Mouse (Mus musculus): ENCODE data around the gene Mdm2. TPM values are rescaled to one million over a fixed set of nuclear protein-coding genes. Genes with fewer than 3 reads are reported as not detected.

The Mdm2 gene
- total RNA-seq, 2 experiments from 2014 or later, result 54.9 to 56.8 TPM

DNA sequence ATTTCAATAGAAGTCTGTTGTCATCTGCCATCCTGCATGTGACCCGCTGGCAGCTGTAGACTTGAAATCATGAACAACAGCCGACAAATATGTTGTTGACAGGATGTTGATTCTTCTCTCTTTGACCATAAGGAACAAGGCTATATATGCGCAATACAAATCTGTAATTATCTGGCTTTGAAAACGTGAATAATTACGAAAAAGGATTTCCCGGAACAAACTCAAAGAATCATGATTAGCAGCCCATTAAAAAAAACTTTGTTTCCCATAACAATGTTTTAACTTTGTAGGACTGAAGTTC, 53.9 kb downstream of the Mdm2 start:
- DNase-seq, result no peak

DNA sequence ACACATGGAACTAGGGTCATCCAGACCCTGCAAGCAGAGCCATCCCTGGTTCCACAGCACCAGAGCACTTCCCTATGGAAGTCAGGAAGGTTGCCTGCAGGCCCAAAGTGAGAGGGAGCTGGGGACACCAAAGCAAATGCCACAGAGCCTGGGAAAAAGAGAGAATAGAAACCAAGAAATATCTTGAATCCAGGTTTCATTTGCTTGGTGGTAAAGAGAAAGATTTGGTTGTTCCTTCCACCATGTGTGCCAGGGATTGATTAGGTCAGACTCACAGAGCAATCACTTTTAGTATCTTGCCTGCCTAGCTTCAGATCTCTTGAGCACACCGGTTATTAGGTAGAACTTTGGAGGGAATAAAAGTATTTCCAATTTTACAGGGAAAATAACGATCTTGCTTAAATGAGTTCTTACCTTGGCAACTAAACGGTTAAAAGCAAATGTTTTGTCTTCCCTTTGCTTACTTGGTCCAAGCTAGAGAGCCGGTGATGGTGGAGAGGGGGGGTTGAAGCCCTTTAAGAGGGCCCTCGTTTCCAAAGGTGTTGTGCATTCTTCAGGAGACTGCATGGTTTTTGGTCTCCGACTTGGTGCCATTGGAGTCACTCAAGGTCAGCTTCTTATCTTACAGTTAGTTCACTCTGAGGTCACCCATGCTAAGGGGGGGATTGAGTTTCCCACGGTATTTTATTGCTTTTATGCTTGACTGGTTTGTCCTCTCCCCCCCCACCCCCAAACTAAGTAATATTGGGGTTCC, 54.5 kb downstream of the Mdm2 start:
- no peak for DNase-seq

DNA sequence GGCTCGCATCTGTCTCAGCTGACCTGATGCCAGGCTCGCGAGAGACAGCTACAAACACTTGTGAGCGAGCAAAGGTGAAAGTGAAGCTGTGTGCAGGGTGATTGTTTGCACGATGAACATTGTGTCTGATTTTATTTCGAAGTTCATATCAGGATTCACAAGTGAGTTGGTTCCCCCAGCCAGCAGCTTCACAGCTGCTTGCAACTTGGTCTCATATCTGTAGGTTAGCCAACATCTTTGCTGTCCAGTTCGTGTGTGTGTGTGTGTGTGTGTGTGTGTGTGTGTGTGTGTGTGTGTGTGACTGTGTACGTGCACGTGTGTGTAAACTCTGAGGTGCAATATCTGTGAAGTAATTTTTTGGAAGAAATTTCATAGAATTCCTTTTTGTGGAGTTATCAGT, 55.1 kb downstream of the Mdm2 start:
- no peak for DNase-seq

DNA sequence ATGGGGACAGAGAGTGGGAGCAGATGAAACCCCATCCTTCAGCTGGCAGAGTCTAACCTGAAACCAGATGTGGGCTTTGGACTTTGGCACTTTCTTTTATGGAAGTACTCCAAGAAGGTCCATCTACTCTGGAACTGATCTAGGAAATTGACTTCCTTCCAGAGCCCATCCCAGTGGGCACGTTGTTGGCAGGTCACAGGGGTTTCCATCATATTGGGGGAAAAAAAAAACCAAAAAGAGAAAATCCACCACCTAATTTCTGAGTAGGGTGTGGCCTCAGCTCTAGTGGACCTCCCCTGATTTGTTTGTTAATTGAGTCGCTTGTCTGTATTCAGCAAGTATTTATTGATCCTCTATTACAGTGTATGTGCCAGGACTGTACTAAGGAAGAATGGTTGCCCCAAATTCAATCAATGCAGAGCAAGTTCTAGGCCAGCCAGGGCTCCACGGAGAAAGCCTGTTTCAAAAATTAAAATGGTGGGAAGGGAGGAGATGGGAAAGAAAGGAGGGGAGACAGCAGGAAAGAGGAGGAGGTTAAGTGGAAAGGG, 55.9 kb downstream of the Mdm2 start:
- DNase-seq, result no peak

DNA sequence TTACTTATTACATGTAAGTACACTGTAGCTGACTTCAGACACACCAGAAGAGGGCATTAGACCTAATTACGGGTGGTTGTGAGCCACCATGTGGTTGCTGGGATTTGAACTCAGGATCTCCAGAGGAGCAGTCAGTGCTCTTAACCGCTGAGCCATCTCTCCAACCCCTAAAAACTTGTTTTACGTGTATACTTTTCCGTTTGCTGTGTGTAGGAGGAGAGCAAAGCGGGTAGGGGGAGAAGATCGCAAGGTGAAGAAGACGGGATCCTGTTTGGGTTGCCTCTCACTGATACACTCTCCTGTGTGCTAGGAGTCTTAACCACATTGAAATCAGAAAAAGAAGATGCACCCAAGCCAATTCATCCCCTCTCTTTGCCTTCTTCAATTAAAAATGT, 56.8 kb downstream of the Mdm2 start:
- no peak for DNase-seq

DNA sequence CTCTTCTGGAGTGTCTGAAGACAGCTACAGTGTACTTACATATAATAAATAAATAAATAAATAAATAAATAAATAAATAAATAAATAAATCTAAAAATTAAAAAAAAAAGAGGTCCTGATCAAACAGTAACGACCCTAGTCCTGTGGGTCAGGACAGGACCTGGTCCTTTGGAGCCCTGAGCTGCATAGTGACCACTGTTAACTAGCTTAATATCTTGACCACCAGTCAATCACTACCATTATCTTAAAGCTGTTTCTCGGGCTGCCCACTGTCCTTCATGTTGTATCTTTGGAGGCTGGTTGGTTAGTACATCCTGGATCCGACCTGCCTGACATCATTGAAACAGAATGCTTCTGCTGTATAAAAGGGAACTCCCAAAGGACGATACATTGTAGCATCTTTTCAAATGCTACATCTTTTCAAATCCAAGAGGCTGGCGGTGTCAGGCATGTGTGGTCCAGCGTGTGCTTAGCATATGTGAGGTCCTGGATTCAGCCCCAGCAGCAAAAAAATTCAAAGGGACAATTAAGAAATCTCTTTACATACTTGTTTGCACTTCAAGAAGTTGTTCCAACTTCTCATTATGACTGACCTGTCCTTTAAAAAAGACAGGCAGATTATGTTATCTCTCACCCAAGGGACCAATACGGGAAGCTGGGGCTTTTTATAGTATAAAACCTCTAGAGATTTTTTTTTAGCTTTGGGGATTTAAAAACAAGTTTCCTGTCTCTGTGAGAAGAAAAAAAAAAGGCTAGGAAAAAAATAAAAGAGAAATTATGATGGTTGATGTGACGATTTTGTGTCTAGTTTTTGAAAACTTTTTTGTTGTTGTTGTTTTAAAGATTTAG, 57.4 kb downstream of the Mdm2 start:
- DNase-seq, result no peak

DNA sequence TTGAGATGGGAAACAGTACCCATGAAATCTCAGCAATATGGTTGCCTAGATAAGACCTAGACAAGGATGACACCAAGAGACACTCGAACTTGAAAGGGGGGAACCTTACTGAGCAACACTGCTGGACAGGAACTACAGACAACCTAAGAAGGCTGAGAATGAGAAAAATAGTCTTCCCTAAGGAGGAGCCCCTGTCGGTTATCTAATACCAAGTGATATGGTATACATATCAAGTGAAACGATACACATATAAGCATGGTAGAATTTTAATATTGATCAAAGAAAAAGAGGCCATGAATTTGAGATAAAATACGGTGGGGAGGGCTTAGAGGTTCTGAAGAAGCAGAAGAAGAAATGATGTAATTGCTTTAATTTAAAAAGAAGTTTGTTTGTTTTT, 58.2 kb downstream of the Mdm2 start:
- DNase-seq, result no peak

DNA sequence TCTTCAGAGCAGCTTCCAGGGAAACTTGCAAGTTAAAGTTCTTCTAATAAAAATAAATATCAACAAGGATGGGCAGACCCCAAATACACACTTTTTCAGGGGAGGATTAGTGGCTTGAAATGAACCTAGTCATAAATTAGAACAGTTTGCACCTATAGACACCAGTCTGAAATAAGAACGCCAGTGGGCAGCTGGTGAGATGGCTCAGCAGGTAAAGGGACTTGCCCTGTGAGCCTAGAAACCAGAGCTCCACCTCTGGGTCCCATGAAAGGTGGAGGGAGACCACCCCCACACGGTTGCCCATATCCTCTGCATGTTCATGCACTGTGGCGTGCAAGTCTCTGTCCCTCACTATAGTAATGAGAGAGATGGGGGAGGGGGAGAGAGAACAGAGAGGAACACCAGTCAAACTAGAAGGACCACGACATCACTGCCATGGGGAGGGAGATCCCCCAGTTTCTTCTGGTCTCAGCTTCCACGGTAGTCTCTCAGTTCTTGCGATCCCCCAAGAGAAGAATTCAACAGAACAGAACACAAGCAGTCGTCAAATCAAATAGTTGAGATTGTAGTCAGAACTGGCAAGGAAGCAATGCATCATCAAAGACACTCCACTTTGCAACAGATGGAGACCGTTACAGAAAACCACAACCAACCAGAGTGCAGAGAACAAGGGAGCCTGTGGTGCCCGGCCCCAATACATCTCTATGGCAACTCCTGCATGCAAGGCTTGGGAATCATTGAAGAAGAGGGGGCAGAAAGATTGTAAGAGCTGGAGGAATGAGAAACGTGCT, 58.8 kb downstream of the Mdm2 start:
- DNase-seq, result no peak

DNA sequence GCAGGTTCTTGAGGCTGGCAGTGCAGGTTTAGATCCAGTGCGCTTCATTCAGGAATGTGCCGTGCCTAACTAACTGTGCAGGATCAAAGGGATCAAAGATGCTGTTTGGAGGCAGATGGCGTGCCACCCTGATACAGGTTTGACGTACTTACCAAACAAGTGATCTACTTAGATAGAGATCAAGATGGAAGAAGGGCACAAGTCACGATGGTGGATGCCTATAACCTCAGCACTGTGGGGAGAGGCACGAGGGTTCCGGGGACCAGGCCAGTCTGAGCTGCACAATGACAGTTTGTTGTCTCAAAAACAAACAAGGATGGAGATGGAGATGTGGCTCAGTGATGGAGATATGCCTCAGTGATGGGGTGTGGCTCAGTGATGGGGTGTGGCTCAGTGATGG, 59.8 kb downstream of the Mdm2 start:
- no peak for DNase-seq

DNA sequence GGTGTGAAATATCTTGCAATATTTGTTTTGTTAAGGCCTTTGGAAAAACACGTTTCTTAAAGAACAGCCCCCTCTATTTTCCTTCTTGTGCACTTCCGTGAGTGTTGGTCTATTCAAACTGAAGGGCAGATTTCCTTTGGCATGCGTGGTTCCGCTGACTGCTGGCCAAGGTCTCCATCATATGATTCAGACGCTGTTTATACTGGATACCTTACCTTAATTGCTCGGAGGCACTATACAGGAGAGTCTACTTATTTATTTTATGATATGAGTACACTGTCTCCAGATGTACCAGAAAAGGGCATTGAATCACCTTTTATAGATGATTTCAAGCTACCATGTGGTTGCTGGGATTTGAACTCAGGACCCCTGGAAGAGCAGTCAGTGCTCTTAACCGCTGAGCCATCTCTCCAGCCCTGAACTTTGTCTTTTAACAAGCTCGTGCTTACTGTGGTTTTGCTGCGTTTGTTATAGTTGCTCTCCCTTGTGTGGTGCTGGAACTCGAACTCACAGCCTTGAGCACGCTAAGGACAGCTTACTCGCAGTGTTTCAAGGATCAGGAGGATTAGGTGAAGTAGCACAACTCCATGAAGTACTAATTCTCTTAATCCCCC, 60.4 kb downstream of the Mdm2 start:
- no peak for DNase-seq

DNA sequence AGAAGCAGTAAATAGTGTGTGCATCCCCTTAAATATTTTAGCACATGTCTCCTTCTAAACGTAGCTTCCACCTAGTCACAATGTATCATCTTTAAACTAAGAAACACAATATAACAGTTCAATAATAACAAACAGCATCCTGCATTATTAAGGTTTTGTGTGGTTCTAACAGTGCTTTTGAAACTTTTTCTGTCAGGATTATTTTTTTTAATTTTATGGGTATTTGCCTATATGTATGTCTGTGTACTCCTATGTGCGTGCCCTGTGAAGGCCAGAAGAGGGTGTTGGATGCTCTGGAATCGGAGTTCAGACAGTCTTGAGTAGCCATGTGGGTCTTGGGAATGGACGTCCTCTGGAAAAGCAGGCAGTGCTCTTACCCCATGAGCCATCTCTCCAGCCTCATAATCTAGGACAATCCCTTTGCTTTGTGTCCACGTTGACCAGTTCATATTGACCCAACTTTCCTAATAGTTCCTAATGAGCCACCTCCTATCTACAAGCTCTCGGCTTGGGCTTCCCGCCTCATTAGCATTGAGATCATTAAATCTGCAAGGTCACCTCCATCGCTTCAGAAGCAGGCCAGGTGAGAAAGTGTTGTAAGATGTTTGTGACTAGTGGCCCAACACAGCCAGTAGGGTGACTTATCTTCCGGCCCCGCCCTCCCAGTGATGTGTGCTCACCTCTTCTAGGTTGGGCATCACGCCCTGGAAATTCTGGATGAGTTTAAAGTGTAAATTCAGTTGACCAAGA, 61.1 kb downstream of the Mdm2 start:
- no peak for DNase-seq

DNA sequence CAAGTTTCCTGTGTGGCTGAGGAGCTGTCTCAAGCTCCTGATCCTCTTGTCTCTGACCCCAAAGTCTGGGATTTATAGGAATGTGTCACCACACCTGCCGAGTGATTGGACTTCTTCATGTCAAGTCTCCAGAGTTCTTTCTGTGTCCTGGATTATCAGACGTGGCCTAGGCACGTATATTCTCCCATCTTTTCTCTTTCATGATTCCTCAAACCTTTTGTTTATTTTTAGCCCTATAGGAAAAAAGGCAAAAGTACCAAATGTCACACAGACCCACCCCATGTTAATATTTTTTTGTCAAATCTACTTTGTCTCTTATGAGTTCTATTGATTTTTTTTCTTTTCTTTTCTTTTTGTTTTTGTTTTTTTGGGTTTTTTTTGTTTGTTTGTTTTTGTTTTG, 61.9 kb downstream of the Mdm2 start:
- DNase-seq, result no peak

DNA sequence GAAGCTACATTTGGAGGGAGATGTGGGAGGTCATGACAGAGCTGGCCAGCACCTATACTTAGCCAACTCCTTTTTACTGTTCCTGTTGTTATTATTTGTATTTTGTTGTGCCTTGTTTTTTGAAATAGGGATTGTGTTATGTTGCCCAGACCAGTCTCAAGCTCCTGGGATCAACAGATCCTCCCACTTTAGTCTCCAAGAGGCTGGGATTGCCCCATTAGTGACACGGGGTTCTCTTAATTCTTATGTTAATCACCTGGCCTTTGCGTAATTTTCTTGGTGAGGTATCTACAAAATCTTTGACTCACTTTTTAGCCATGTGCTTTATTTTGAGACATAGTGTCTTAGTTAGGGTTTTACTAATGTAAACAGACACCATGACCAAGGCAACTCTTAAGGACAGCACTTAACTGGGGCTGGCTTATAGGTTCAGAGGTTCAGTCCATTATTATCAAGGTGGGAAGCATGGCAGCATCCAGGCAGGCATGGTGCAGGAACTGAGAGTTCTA, 62.5 kb downstream of the Mdm2 start:
- no peak for DNase-seq

DNA sequence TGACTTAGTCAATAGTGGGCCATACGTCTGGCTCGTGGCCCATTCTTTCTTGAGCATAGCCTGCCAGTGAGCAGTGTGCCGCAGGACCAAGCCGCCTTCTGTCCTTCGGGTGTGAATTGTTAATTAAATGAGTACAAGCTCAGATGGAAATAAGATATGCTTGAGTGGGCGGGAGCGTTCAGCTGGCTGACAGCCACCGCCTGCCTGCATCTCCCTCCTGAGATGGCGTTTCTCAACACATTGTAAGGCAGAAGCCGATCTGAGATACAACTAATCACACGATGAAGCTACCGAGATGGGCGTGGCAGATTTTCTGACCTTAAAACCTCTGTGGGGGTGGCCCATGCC, 63.4 kb downstream of the Mdm2 start:
- no peak for DNase-seq

DNA sequence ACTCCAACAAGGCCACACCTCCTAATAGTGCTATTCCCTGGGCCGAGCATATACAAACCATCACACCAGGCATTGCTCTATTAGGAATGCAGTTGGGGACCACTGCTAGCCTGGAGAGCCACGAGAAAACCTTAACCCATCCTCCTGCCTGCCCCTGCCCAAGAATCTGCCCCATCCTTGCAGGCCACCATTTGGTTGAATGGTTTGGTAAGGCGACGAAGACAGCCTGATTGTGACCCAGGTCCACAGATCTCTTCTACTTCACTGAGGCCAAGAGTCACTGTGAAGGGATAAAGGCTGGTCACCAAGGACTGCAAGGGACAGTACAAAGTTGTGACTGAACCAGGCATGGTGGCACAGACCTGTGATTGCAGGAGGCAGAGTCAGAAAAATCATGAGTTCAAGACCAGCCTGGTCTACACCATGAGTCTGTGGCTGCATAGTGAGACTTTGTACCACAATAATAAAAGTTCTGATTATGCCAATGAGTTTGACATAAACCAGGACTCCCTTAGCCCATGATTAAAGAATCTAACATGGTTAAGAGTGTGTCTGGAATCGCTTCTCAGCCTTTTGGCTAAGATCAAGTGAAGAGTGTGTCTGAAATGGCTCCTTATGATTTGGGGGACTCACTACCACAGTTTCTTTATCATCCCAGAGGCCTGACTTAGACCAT, 63.9 kb downstream of the Mdm2 start:
- DNase-seq, result no peak

DNA sequence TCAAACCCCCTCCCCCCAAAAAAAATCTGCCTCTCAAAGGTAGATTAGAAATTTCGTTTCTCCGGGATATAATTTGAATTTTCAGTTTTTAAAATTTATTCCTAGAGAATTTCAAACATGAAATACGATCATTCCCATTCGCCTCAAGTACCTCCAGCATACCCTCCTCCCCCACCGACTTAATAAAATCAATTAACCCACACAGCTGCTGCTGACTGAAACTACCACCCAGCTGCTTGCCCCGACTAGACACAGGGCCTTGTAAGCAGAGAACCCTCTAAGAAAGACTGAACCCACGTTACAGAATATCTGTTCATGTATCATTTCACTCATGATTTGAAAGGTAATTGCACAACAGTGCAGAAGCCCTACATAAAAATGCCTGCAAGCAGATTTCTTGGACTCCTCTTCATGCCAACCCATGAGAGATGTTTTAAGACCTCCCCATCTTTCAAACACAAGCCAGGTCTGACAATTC, 65.0 kb downstream of the Mdm2 start:
- DNase-seq, result no peak

DNA sequence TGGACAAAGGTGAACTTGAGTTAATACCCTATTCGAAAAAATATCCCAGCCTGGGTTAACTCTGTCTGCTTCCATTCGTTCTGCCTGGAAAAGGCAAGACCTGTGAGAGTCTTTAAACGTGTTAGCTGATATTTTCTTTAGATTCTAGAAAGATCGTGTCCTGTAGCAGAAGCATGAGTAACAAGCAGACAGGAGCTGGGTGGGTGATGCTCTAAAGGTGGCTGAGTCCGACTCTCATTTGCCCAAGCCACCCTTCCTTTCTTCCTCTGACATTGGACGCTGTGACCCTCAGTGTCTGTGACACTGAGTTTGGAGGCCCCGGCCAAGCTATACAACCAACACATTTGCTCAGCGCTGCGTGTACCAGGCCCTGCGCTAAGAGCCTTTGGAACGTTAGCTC, 65.7 kb downstream of the Mdm2 start:
- DNase-seq, result no peak

DNA sequence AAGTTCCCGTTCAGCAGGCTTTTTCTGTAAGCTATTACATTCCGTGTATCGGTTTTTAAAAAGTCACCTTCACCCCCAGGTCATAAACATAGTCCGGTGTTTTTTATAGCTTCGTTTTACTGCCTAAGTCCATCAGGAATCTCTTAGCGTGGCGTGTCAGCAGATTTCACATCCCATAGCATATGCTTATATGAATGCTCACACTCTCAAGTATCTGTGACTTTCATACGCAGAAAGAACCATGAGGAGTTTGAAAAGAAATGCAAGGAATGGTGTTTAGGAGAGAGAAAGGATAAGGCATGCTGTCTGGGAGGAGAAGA, 66.2 kb downstream of the Mdm2 start:
- DNase-seq, result no peak

DNA sequence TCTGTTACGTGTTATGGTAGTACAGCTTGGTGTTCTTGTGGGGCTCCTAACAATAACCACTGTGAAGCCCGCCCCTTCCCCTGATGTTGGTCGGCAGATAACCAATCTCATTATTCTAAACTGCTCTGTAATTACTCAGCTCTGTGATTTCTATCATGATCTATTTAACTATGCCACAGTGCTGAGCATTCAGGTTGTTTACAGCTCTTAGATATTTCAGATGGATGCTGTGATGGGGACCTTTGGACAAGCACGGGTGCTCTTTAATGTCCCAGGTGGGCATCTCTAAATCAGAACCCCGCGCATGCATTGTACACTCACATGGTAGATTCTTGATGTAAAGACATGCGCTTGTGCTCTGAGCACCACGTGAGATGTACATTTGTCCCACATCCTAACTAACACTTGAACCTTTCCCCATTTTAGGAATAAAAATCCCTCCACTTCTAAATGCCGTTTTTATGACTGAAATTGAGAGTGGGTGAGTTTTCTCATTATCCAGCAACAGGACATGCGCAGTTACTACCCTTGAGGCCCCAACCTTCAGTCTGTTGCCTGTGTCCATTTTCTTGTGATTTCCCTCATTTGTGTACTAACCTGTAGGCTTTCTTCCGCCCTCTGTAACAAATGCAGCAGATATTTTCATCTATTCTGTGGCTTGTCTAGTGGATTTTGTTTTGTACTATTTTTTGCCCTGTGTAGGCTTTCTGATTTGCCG, 66.7 kb downstream of the Mdm2 start:
- no peak for DNase-seq

DNA sequence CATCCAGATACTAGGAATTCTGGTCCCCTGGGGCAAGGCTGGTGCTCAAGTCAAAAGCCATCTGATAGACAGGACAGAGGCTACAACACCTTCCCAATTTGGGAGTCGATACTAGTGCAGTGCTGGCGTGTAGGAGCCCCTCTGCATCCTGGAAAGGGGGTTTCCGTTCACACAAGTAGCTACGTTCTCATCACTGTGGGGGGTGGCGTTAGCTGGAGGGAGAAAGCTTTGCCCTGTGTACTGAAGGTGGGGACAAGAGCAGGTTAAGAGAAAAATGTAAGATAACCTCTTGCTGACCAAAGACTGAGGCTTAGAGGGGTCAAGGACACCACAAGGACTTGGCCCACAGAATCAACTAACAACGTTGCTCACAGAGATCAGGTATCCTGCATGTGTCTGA, 67.3 kb downstream of the Mdm2 start:
- no peak for DNase-seq
